Mouse (Mus musculus): ENCODE results near the gene Fhod1. TPM values are rescaled to one million over a fixed set of nuclear protein-coding genes. Genes with fewer than 3 reads are reported as not detected.
A peak's percentile ranks its signal among the peaks of the same experiment; 100 is the strongest.

Gene Fhod1
- polyA plus RNA-seq (2014; fragmentation: Nextera tagmentation; extraction: Ambion mirVana) = 3.4 and 3.7 TPM in 2 replicates

GRCm38 (mm10) chr8:105347428-105348221 lies at the start of gene Fhod1:
Gene Fhod1 (minus strand): TSS chr8:105347953.
- Histone ChIP-seq H3K9ac (ENCODE audit: low read length) (peak within 1 kb of the TSS; percentile 75), H3K4me1 (ENCODE audit: control insufficient read depth, insufficient read depth, low read length) (peaks cover 19% of the 10 kb centered on the region), H3K4me2 (ENCODE audit: low read depth, severe bottlenecking) (peak within 1 kb of the TSS; percentile 98), H3K9me3 (ENCODE audit: control insufficient read depth, low read length) (no peaks in the 10 kb centered on the region), H3K27ac (replicated peaks; ENCODE audit: low read depth, low read length) (peak within 1 kb of the TSS; percentile 63), H3K4me3 (ENCODE audit: low read depth, low read length) (peak within 1 kb of the TSS; percentile 67), H3K36me3 (ENCODE audit: control insufficient read depth, insufficient read depth, low read length) (no peaks in the 10 kb centered on the region), H3K27me3 (ENCODE audit: control insufficient read depth, insufficient read depth, low read length) (no peaks in the 10 kb centered on the region)
- peak; percentile 96 for DNase-seq (ENCODE audit: low spot score)
- under 1% methylated on average over 53 of the region's 53 CpGs for WGBS
- peak; percentile 88 for ATAC-seq (ENCODE audit: insufficient number of reproducible peaks, low FRiP score, low TSS enrichment, low read depth)

GRCm38 (mm10) chr8:105393915-105394314 lies 46.2 kb upstream of the Fhod1 start:
- no peak for ATAC-seq (ENCODE audit: insufficient number of reproducible peaks, low FRiP score, low TSS enrichment, low read depth)
- Histone ChIP-seq H3K4me2 (ENCODE audit: low read depth, severe bottlenecking) (no peak overlapping the region), H3K4me1 (ENCODE audit: control insufficient read depth, insufficient read depth, low read length) (no peaks in the 10 kb centered on the region), H3K27ac (replicated peaks; ENCODE audit: low read depth, low read length) (no peak overlapping the region), H3K36me3 (ENCODE audit: control insufficient read depth, insufficient read depth, low read length) (no peaks in the 10 kb centered on the region), H3K9ac (ENCODE audit: low read length) (no peak overlapping the region), H3K27me3 (ENCODE audit: control insufficient read depth, insufficient read depth, low read length) (no peaks in the 10 kb centered on the region), H3K4me3 (ENCODE audit: low read depth, low read length) (no peak overlapping the region), H3K9me3 (ENCODE audit: control insufficient read depth, low read length) (no peaks in the 10 kb centered on the region)
- 80% methylated on average over 7 of the region's 7 CpGs for WGBS
- no peak for DNase-seq (ENCODE audit: low spot score)

DNA sequence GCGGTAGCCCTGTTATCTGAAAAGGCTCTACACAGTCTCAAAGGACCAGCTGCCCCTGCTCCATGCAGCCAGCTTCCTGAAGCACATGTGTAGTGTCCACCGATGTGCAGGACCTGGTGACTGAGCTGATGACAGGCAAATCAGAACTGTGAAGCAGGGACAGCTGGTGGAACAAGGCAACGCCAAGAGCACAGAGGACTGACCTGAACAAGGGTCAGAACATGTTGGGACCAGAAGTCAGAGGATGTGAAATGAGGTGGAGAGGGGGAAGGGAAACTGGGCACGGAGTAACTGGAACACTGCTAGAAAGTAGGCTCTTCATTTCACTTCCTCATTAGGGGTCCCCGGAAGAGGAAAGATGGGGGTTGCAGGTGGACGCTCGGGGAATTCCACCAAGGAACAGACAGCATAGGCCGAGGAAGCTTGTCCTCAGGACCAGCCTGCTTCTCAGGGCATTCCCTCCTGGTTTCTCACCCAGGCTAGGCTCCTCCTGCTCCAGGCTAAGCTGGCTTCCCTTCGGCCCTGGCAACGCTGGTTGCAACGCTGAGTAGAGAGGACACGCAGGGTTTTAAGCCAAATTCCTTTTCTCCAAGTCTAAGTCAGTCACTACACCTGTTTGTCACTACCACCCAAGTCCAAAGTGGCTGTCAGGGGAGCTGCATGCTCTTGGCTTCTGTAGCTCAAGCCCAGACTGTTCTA lies 45.5 kb upstream of the Fhod1 start:
- Histone ChIP-seq H3K9ac (ENCODE audit: low read length) (no peak overlapping the region), H3K9me3 (ENCODE audit: control insufficient read depth, low read length) (no peaks in the 10 kb centered on the region), H3K4me1 (ENCODE audit: control insufficient read depth, insufficient read depth, low read length) (no peaks in the 10 kb centered on the region), H3K4me3 (ENCODE audit: low read depth, low read length) (no peak overlapping the region), H3K27ac (replicated peaks; ENCODE audit: low read depth, low read length) (no peak overlapping the region), H3K4me2 (ENCODE audit: low read depth, severe bottlenecking) (no peak overlapping the region), H3K27me3 (ENCODE audit: control insufficient read depth, insufficient read depth, low read length) (no peaks in the 10 kb centered on the region), H3K36me3 (ENCODE audit: control insufficient read depth, insufficient read depth, low read length) (no peaks in the 10 kb centered on the region)
- DNase-seq (ENCODE audit: low spot score) (no peak), ATAC-seq (ENCODE audit: insufficient number of reproducible peaks, low FRiP score, low TSS enrichment, low read depth) (no peak)
- WGBS = 87% methylated on average over 12 of the region's 12 CpGs

DNA sequence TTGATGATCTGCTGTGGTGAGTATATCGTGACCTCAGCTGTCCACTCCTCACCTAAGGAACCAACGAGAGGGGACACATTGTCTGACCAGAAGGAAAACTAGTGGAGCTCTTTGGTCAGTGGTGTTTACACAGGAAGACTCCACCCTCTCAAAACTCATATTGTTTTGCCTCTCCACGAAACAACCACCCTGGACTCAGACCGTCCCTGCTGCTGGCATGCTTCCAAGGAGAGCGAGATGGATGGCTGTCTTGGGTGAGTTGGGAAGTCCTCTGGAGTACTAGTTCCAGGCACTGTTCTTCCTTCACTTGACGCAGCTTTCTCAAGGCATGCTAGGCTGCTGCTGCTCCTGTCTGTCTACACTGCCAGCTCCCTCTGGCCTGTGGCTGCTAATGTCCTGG lies 41.3 kb upstream of the Fhod1 start:
- no peak for DNase-seq (ENCODE audit: low spot score)
- WGBS = 86% methylated on average over 6 of the region's 6 CpGs
- Histone ChIP-seq H3K4me1 (ENCODE audit: control insufficient read depth, insufficient read depth, low read length) (no peaks in the 10 kb centered on the region), H3K27me3 (ENCODE audit: control insufficient read depth, insufficient read depth, low read length) (no peaks in the 10 kb centered on the region), H3K36me3 (ENCODE audit: control insufficient read depth, insufficient read depth, low read length) (no peaks in the 10 kb centered on the region), H3K4me2 (ENCODE audit: low read depth, severe bottlenecking) (no peak overlapping the region), H3K9me3 (ENCODE audit: control insufficient read depth, low read length) (no peaks in the 10 kb centered on the region), H3K9ac (ENCODE audit: low read length) (no peak overlapping the region), H3K4me3 (ENCODE audit: low read depth, low read length) (no peak overlapping the region), H3K27ac (replicated peaks; ENCODE audit: low read depth, low read length) (no peak overlapping the region)
- no peak for ATAC-seq (ENCODE audit: insufficient number of reproducible peaks, low FRiP score, low TSS enrichment, low read depth)

GRCm38 (mm10) chr8:105387151-105387550 lies 39.4 kb upstream of the Fhod1 start:
- H3K27ac ChIP-seq (replicated peaks; ENCODE audit: low read depth, low read length) = no peak overlapping the region
- no peaks in the 10 kb centered on the region for H3K9me3 ChIP-seq (ENCODE audit: control insufficient read depth, low read length)
- no peak overlapping the region for H3K9ac ChIP-seq (ENCODE audit: low read length)
- ATAC-seq (ENCODE audit: insufficient number of reproducible peaks, low FRiP score, low TSS enrichment, low read depth) (no peak), DNase-seq (ENCODE audit: low spot score) (no peak)
- 63% methylated on average over 1 of the region's 1 CpGs for WGBS
- H3K4me3 ChIP-seq (ENCODE audit: low read depth, low read length) = no peak overlapping the region
- no peak overlapping the region for H3K4me2 ChIP-seq (ENCODE audit: low read depth, severe bottlenecking)
- no peaks in the 10 kb centered on the region for H3K36me3 ChIP-seq (ENCODE audit: control insufficient read depth, insufficient read depth, low read length)
- H3K4me1 ChIP-seq (ENCODE audit: control insufficient read depth, insufficient read depth, low read length) = no peaks in the 10 kb centered on the region
- H3K27me3 ChIP-seq (ENCODE audit: control insufficient read depth, insufficient read depth, low read length) = no peaks in the 10 kb centered on the region

GRCm38 (mm10) chr8:105384070-105384469 lies 36.3 kb upstream of the Fhod1 start:
- ATAC-seq (ENCODE audit: insufficient number of reproducible peaks, low FRiP score, low TSS enrichment, low read depth) (no peak), DNase-seq (ENCODE audit: low spot score) (no peak)
- no peaks in the 10 kb centered on the region for H3K27me3 ChIP-seq (ENCODE audit: control insufficient read depth, insufficient read depth, low read length)
- no peak overlapping the region for H3K27ac ChIP-seq (replicated peaks; ENCODE audit: low read depth, low read length)
- H3K36me3 ChIP-seq (ENCODE audit: control insufficient read depth, insufficient read depth, low read length) = no peaks in the 10 kb centered on the region
- H3K4me3 ChIP-seq (ENCODE audit: low read depth, low read length) = no peak overlapping the region
- WGBS = 98% methylated on average over 2 of the region's 2 CpGs
- H3K9ac ChIP-seq (ENCODE audit: low read length) = no peak overlapping the region
- H3K4me1 ChIP-seq (ENCODE audit: control insufficient read depth, insufficient read depth, low read length) = no peaks in the 10 kb centered on the region
- no peak overlapping the region for H3K4me2 ChIP-seq (ENCODE audit: low read depth, severe bottlenecking)
- no peaks in the 10 kb centered on the region for H3K9me3 ChIP-seq (ENCODE audit: control insufficient read depth, low read length)

DNA sequence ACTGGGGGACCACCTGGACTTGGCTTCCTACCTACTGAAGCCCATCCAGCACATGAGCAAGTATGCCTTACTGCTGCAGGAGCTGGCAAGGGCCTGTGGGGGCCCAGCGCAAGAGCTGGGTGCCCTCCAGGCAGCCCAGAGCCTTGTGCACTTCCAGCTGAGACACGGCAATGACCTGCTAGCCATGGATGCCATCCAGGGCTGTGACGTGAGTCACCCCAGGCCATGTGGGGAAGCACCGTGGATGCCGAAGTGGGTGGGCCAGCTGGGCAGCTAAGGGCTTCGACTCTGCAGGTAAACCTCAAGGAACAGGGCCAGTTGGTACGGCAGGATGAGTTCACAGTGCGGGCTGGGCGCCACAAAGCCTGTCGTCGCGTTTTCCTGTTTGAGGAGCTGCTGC lies 32.6 kb upstream of the Fhod1 start:
- DNase-seq (ENCODE audit: low spot score) (no peak), ATAC-seq (ENCODE audit: insufficient number of reproducible peaks, low FRiP score, low TSS enrichment, low read depth) (no peak)
- H3K36me3 ChIP-seq (ENCODE audit: control insufficient read depth, insufficient read depth, low read length) = no peaks in the 10 kb centered on the region
- no peak overlapping the region for H3K4me3 ChIP-seq (ENCODE audit: low read depth, low read length)
- no peak overlapping the region for H3K4me2 ChIP-seq (ENCODE audit: low read depth, severe bottlenecking)
- H3K27ac ChIP-seq (replicated peaks; ENCODE audit: low read depth, low read length) = no peak overlapping the region
- no peaks in the 10 kb centered on the region for H3K9me3 ChIP-seq (ENCODE audit: control insufficient read depth, low read length)
- no peaks in the 10 kb centered on the region for H3K4me1 ChIP-seq (ENCODE audit: control insufficient read depth, insufficient read depth, low read length)
- H3K9ac ChIP-seq (ENCODE audit: low read length) = no peak overlapping the region
- 84% methylated on average over 12 of the region's 12 CpGs for WGBS
- no peaks in the 10 kb centered on the region for H3K27me3 ChIP-seq (ENCODE audit: control insufficient read depth, insufficient read depth, low read length)

DNA sequence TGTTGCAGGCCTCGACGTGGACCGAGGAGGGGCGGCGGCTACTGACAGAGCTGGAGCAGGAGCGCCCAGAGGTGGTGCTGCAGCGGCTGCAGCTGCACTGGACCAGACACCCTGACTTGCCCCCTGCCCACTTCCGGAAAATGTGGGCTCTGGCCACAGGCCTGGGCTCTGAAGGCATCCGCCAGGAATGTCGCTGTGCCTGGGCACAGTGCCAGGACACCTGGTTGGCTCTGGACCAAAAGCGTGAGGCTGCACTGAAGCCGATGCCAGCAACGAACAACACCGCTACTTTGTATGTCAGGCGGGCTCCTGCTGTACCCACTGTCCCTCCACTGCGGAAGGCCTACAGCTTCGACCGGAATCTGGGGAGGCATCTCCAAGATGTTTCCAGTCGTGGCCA lies 30.9 kb upstream of the Fhod1 start:
- Histone ChIP-seq H3K4me1 (ENCODE audit: control insufficient read depth, insufficient read depth, low read length) (0 out of 2 replicates have a peak, but pooled peaks cover 4% of the 10 kb centered on the region), H3K9ac (ENCODE audit: low read length) (no peak overlapping the region), H3K27me3 (ENCODE audit: control insufficient read depth, insufficient read depth, low read length) (no peaks in the 10 kb centered on the region), H3K36me3 (ENCODE audit: control insufficient read depth, insufficient read depth, low read length) (no peaks in the 10 kb centered on the region), H3K4me2 (ENCODE audit: low read depth, severe bottlenecking) (no peak overlapping the region), H3K9me3 (ENCODE audit: control insufficient read depth, low read length) (no peaks in the 10 kb centered on the region), H3K27ac (replicated peaks; ENCODE audit: low read depth, low read length) (no peak overlapping the region), H3K4me3 (ENCODE audit: low read depth, low read length) (no peak overlapping the region)
- no peak for DNase-seq (ENCODE audit: low spot score)
- no peak for ATAC-seq (ENCODE audit: insufficient number of reproducible peaks, low FRiP score, low TSS enrichment, low read depth)
- WGBS = 77% methylated on average over 19 of the region's 19 CpGs
